Mouse (Mus musculus) cortical plate, adult 2 months (tissue): ENCODE results near the gene Fgfr2.

Source experiments
- CTCF ChIP-seq: fragments of 200-500 bp; IDR thresholded peaks from 2 replicates; pipeline ENCODE4 v1.5.1; 2011; ENCODE audit warnings: mild to moderate bottlenecking, control low read depth, low read length; ENCODE audit not compliant: insufficient read depth; ENCODE audit errors: extremely low read depth
- POLR2A ChIP-seq: fragments of 200-500 bp; IDR thresholded peaks from 2 replicates; pipeline ENCODE4 v1.6.1; 2011; ENCODE audit warnings: mild to moderate bottlenecking, low read length, control low read depth; ENCODE audit not compliant: insufficient read depth; ENCODE audit errors: extremely low read depth

DNA sequence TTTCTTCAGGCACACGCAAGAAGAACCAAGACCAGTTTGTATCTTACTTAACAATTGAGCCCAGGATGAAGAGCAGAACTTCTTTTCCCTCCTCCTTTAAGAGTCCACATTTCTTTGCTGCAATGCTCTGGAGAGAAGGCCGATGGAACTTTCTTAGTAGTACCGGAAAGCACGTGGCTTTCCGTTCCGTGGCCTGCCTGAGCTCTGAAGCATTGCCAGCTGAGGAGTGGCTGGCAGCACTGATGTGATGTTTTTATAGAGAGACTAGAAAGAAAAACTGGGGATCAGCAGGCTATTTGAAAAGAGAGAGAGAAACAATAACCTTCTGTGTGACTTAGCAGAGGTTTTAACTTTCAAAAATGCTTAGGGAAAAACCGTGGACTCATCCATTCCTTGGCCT, 1031.6 kb downstream of the Fgfr2 start:
- TF ChIP-seq CTCF (no peak), POLR2A (no peak)
